Comparison of ENCODE assay signal across 9 mouse cellular contexts in genomic region chr19:22938848-22939724, GRCm38 (mm10).
DNase-seq lines count a peak whose midpoint lies in the region; ATAC-seq and TF ChIP-seq lines count a peak whose summit lies in the region.
"Had no signal": no experiment of that assay in that cellular context is flagged by ENCODE, and none has a peak within 500 bp of the region (broad histone marks: within the 10 kb centered on the region; RNA-seq: fewer than 3 reads in every experiment).

No protein-coding gene starts in this region.

- H3K4me3 ChIP-seq in heart, embryonic 10.5 days = no peak overlapping the region
- no peak overlapping the region for H3K4me3 ChIP-seq in heart, embryonic 12.5 days
- no peak overlapping the region for H3K4me3 ChIP-seq in midbrain, embryonic 13.5 days (replicated peaks)
- no peak overlapping the region for H3K4me3 ChIP-seq in midbrain, embryonic 11.5 days (ENCODE audit: low read depth, low read length)
- no peak overlapping the region for H3K4me3 ChIP-seq in intestine, postnatal 0 days (ENCODE audit: low read depth, low read length)
- H3K4me3 ChIP-seq: liver, embryonic 12.5 days had no signal

- no peak overlapping the region for H3K9ac ChIP-seq in heart, embryonic 12.5 days
- H3K9ac ChIP-seq in midbrain, embryonic 13.5 days (replicated peaks) = no peak overlapping the region
- H3K9ac ChIP-seq in midbrain, embryonic 11.5 days (ENCODE audit: low read length) = no peak overlapping the region
- no peak overlapping the region for H3K9ac ChIP-seq in intestine, postnatal 0 days (ENCODE audit: low read depth, low read length)
- H3K9ac ChIP-seq: liver, embryonic 12.5 days had no signal

- H3K4me2 ChIP-seq in heart, embryonic 12.5 days = no peak overlapping the region
- no peak overlapping the region for H3K4me2 ChIP-seq in midbrain, embryonic 13.5 days (replicated peaks)
- no peak overlapping the region for H3K4me2 ChIP-seq in midbrain, embryonic 11.5 days
- H3K4me2 ChIP-seq in intestine, postnatal 0 days (replicated peaks; ENCODE audit: low read depth) = no peak overlapping the region
- H3K4me2 ChIP-seq: liver, embryonic 12.5 days had no signal

- TF ChIP-seq CTCF in intestine, postnatal 0 days (IDR thresholded peaks at IDR 0.05; ENCODE audit: low read depth) = no peak

- H3K27ac ChIP-seq in heart, embryonic 10.5 days = no peak overlapping the region
- no peak overlapping the region for H3K27ac ChIP-seq in heart, embryonic 12.5 days (ENCODE audit: poor library complexity, severe bottlenecking)
- no peak overlapping the region for H3K27ac ChIP-seq in midbrain, embryonic 13.5 days
- no peak overlapping the region for H3K27ac ChIP-seq in midbrain, embryonic 11.5 days (ENCODE audit: low read depth, low read length)
- H3K27ac ChIP-seq in intestine, postnatal 0 days (ENCODE audit: low read depth, low read length) = peak overlapping the region; percentile 28; the same call in 1 of the 2 replicates
- H3K27ac ChIP-seq: liver, embryonic 12.5 days had no signal

- H3K9me3 ChIP-seq in heart, embryonic 10.5 days = no peaks in the 10 kb centered on the region
- H3K9me3 ChIP-seq in heart, embryonic 12.5 days (replicated peaks) = no peaks in the 10 kb centered on the region
- no peaks in the 10 kb centered on the region for H3K9me3 ChIP-seq in midbrain, embryonic 13.5 days
- H3K9me3 ChIP-seq in midbrain, embryonic 11.5 days (ENCODE audit: control insufficient read depth, low read length) = no peaks in the 10 kb centered on the region
- no peaks in the 10 kb centered on the region for H3K9me3 ChIP-seq in intestine, postnatal 0 days (ENCODE audit: control insufficient read depth)
- H3K9me3 ChIP-seq: liver, embryonic 12.5 days had no signal

- no peak for ATAC-seq in heart, embryonic 12.5 days (ENCODE audit: insufficient number of reproducible peaks, low FRiP score)
- ATAC-seq in midbrain, embryonic 13.5 days = peak; percentile 68
- ATAC-seq in midbrain, embryonic 11.5 days (ENCODE audit: low FRiP score) = no peak
- no peak for ATAC-seq in intestine, postnatal 0 days
- ATAC-seq: liver, embryonic 12.5 days had no signal

- peak; percentile 43 for DNase-seq in heart, embryonic 10.5 days (ENCODE audit: low spot score)
- no peak for DNase-seq in midbrain, embryonic 11.5 days (ENCODE audit: low spot score, missing footprints)
- DNase-seq in natural killer cell, adult 2 months (ENCODE audit: low spot score in 2 of 2) = no peak
- DNase-seq in urinary bladder, postnatal 4 days (ENCODE audit: low spot score in 2 of 2) = no peak
- DNase-seq: adrenal gland, adult 8-10 months had no signal

- H3K27me3 ChIP-seq in heart, embryonic 10.5 days (ENCODE audit: insufficient read depth, poor library complexity, severe bottlenecking) = no peaks in the 10 kb centered on the region
- H3K27me3 ChIP-seq in heart, embryonic 12.5 days (replicated peaks) = no peaks in the 10 kb centered on the region
- H3K27me3 ChIP-seq in midbrain, embryonic 13.5 days = no peaks in the 10 kb centered on the region
- H3K27me3 ChIP-seq in midbrain, embryonic 11.5 days (ENCODE audit: control insufficient read depth, insufficient read depth, low read length) = no peaks in the 10 kb centered on the region
- H3K27me3 ChIP-seq in intestine, postnatal 0 days (replicated peaks; ENCODE audit: control insufficient read depth, insufficient read depth, low read length) = no peaks in the 10 kb centered on the region
- H3K27me3 ChIP-seq: liver, embryonic 12.5 days had no signal

- no peaks in the 10 kb centered on the region for H3K36me3 ChIP-seq in heart, embryonic 10.5 days
- H3K36me3 ChIP-seq in heart, embryonic 12.5 days = no peaks in the 10 kb centered on the region
- no peaks in the 10 kb centered on the region for H3K36me3 ChIP-seq in midbrain, embryonic 13.5 days
- H3K36me3 ChIP-seq in midbrain, embryonic 11.5 days (ENCODE audit: control insufficient read depth, insufficient read depth, low read length) = no peaks in the 10 kb centered on the region
- H3K36me3 ChIP-seq in intestine, postnatal 0 days (ENCODE audit: control insufficient read depth, insufficient read depth) = no peaks in the 10 kb centered on the region
- H3K36me3 ChIP-seq: liver, embryonic 12.5 days had no signal

- WGBS in heart, embryonic 10.5 days = 71% methylated on average over 14 of the region's 14 CpGs
- WGBS in heart, embryonic 12.5 days = 67% methylated on average over 14 of the region's 14 CpGs
- 60% methylated on average over 14 of the region's 14 CpGs for WGBS in midbrain, embryonic 13.5 days
- 77% methylated on average over 14 of the region's 14 CpGs for WGBS in midbrain, embryonic 11.5 days
- 32% methylated on average over 14 of the region's 14 CpGs for WGBS in intestine, postnatal 0 days

- 0 out of 2 replicates have a peak, but pooled peaks cover 8% of the 10 kb centered on the region for H3K4me1 ChIP-seq in heart, embryonic 10.5 days
- H3K4me1 ChIP-seq in heart, embryonic 12.5 days (replicated peaks) = peaks cover 12% of the 10 kb centered on the region; the same call in 1 of the 2 replicates
- H3K4me1 ChIP-seq in midbrain, embryonic 13.5 days (replicated peaks) = peaks cover 13% of the 10 kb centered on the region
- no peaks in the 10 kb centered on the region for H3K4me1 ChIP-seq in midbrain, embryonic 11.5 days (ENCODE audit: control insufficient read depth, insufficient read depth, low read length)
- H3K4me1 ChIP-seq in intestine, postnatal 0 days (replicated peaks; ENCODE audit: control insufficient read depth, insufficient read depth, low read length) = no peaks in the 10 kb centered on the region; the same call in 1 of the 2 replicates
- H3K4me1 ChIP-seq: liver, embryonic 12.5 days had no signal
